Mouse (Mus musculus) gastrocnemius, postnatal 36 days (tissue): ENCODE data around the gene Ccdc171. TPM values are rescaled to one million over a fixed set of nuclear protein-coding genes. Genes with fewer than 3 reads are reported as not detected.
A peak's percentile ranks its signal among the peaks of the same experiment; 100 is the strongest.
"Not testable (repeated sequence)": the region's sequence is repeated elsewhere in the genome, so short reads cannot be mapped to it uniquely, and the experiment has no call there.

ENCODE experiments used
- DNase-seq, 2 experiments: peaks; one replicate each; pipeline ENCODE4 v3.0.0; 2022
- intact Hi-C: fragments of 180-260 bp; cut with DNase I; formaldehyde crosslinking; loops from one replicate; pipeline ENCODE4 v1.15.1; 2025
- total RNA-seq, 2 experiments: library from RNA; stranded (reverse); gene quantifications; 2 replicates each; pipeline ENCODE4 v1.2.3; 2021

Gene Ccdc171
- total RNA-seq, 2 experiments from 2014 or later: 1.0 to 1.1 TPM

GRCm38 (mm10) chr4:83524456-83524842 lies 896 bp upstream of the Ccdc171 start:
- intact Hi-C loops: loop anchor here (2.0 kb wide), 1 partner anchor 38 kb away; the partner anchor contains the start of gene Psip1
- no peak for DNase-seq

- DNase-seq: peak in 1 of 2 experiments; percentile 12
- intact Hi-C loops: loop anchor here (2.0 kb wide), 1 partner anchor 39 kb away; the partner anchor contains the start of gene Psip1
Observed at GRCm38 (mm10) chr4:83525690-83526055, 328 bp downstream of the Ccdc171 start.

GRCm38 (mm10) chr4:83526270-83526987 lies 1.1 kb downstream of the Ccdc171 start:
- intact Hi-C loops: no loop called here
- no peak for DNase-seq

- intact Hi-C loops: no loop called here
Observed at GRCm38 (mm10) chr4:83526988-83527334, 1.6 kb downstream of the Ccdc171 start.

GRCm38 (mm10) chr4:83527921-83528320 lies 2.6 kb downstream of the Ccdc171 start:
- intact Hi-C loops: no loop called here

More at GRCm38 (mm10) chr4:83526988-83527334, 1.6 kb downstream of the Ccdc171 start:
- no peak for DNase-seq

GRCm38 (mm10) chr4:83530060-83530459 lies 4.7 kb downstream of the Ccdc171 start:
- DNase-seq, intact Hi-C loops: not testable (repeated sequence)

More at GRCm38 (mm10) chr4:83527921-83528320, 2.6 kb downstream of the Ccdc171 start:
- DNase-seq: no peak

- intact Hi-C loops: no loop called here
- no peak for DNase-seq
Observed at GRCm38 (mm10) chr4:83533168-83533911, 8.0 kb downstream of the Ccdc171 start.

GRCm38 (mm10) chr4:83534024-83534423 lies 8.7 kb downstream of the Ccdc171 start:
- intact Hi-C loops: no loop called here
- DNase-seq: no peak

GRCm38 (mm10) chr4:83549501-83549900 lies 24.2 kb downstream of the Ccdc171 start:
- no peak for DNase-seq
- intact Hi-C loops: no loop called here

GRCm38 (mm10) chr4:83567190-83568113 lies 42.1 kb downstream of the Ccdc171 start:
- intact Hi-C loops: no loop called here
- no peak for DNase-seq

- intact Hi-C loops, DNase-seq: not testable (repeated sequence)
Observed at GRCm38 (mm10) chr4:83568145-83568544, 42.8 kb downstream of the Ccdc171 start.

- intact Hi-C loops: loop anchor here (5.0 kb wide), 1 partner anchor 83 kb away; the partner anchor contains the start of gene Psip1
- no peak for DNase-seq
Observed at GRCm38 (mm10) chr4:83570569-83570968, 45.2 kb downstream of the Ccdc171 start.

GRCm38 (mm10) chr4:83571033-83571432 lies 45.7 kb downstream of the Ccdc171 start:
- DNase-seq: no peak
- intact Hi-C loops: loop anchor here (5.0 kb wide), 1 partner anchor 84 kb away; the partner anchor contains the start of gene Psip1

GRCm38 (mm10) chr4:83572521-83572920 lies 47.2 kb downstream of the Ccdc171 start:
- intact Hi-C loops: loop anchor here (5.0 kb wide), 1 partner anchor 85 kb away; the partner anchor contains the start of gene Psip1
- DNase-seq: no peak

GRCm38 (mm10) chr4:83576315-83576714 lies 51.0 kb downstream of the Ccdc171 start:
- intact Hi-C loops: no loop called here
- DNase-seq: no peak

- intact Hi-C loops: no loop called here
- no peak for DNase-seq
Observed at GRCm38 (mm10) chr4:83580157-83580556, 54.8 kb downstream of the Ccdc171 start.

GRCm38 (mm10) chr4:83587563-83587962 lies 62.2 kb downstream of the Ccdc171 start:
- intact Hi-C loops: no loop called here

GRCm38 (mm10) chr4:83596486-83596885 lies 71.1 kb downstream of the Ccdc171 start:
- intact Hi-C loops: no loop called here
- no peak for DNase-seq

More at GRCm38 (mm10) chr4:83587563-83587962, 62.2 kb downstream of the Ccdc171 start:
- DNase-seq: no peak

- no peak for DNase-seq
- intact Hi-C loops: no loop called here
Observed at GRCm38 (mm10) chr4:83611111-83611510, 85.8 kb downstream of the Ccdc171 start.

- DNase-seq, intact Hi-C loops: not testable (repeated sequence)
Observed at GRCm38 (mm10) chr4:83623021-83623711, 97.8 kb downstream of the Ccdc171 start.
